Mouse (Mus musculus) layer of hippocampus, adult 9-11 months (tissue): ENCODE results near the gene Mrpl24.
"Not testable (repeated sequence)": the region's sequence is repeated elsewhere in the genome, so short reads cannot be mapped to it uniquely, and the experiment has no call there.

Source experiments
- DNase-seq: peaks from one replicate; pipeline ENCODE4 v3.0.0; 2022

The Mrpl24 gene

DNA sequence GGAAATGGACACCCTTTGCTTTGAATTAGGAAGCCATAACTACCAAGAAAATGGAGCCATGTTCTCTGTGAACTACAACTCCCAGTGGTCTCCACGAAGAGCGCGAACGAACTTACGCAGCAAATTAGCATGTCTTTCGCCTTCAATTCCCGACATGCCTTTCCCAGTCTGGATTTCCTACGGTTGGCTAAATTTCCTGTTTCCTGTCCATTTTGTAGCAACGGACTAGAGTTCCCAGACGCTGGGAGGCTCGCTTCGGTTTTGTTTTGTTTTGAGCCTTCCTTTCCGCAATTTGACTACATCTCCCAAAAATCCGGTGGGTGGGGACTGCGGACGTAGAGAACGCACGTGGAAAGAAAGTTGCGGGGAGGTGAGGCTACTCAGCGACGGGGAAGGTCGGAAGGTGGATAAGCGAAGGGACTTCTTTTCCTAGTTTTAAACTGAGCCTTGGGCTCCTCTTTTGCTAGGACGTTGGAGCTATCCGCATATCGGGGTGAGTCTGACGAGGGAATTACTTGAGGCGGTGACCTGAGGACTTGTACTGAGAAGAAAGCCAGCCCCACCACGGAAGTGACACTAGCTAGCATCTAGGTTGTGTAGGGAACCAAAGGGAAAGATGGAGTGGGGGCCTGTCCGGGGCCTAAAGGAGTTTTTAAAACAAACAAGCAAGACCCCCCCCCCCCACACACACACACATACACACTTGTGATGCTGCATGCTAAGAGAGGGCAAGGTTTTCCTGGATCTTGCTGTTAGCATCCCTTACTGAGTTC is at the start of gene Mrpl24:
TSS of gene Mrpl24 (plus strand) at position 171 of the 773 bp plus-strand sequence.
- DNase-seq, result peak; percentile 96

- no peak for DNase-seq
Observed at GRCm38 (mm10) chr3:87877730-87878129, 41.6 kb upstream of the Mrpl24 start.

GRCm38 (mm10) chr3:87884291-87884690 is 35.0 kb upstream of the Mrpl24 start:
- DNase-seq, result no peak

DNA sequence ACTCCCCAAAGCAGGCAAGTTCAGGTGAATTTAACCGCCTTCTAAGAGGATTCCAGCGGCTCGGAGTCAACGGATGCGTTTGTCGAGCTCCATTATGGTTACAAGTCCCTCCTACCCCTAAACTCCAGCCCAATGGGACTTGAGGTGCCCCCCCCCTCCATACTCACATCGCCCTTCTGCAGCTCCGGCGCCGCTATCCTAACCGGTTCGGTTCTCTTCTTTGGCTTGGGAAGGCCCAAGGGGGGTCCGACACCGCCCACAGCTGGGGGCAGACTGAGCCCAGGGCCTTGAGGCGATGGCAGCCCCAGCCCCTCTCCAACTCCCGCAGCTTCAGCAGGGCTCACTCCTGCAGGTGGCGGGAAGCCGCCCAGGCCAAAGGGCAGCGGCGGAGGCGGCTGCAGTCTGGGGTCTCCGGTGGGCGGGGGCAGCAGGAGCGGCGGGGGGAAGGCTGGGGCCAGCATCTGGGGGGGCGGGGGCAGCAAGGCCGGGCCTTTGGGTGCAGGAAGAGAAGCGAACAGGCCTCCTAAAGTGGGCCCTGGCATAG is 34.5 kb upstream of the Mrpl24 start:
- peak; percentile 46 for DNase-seq

DNA sequence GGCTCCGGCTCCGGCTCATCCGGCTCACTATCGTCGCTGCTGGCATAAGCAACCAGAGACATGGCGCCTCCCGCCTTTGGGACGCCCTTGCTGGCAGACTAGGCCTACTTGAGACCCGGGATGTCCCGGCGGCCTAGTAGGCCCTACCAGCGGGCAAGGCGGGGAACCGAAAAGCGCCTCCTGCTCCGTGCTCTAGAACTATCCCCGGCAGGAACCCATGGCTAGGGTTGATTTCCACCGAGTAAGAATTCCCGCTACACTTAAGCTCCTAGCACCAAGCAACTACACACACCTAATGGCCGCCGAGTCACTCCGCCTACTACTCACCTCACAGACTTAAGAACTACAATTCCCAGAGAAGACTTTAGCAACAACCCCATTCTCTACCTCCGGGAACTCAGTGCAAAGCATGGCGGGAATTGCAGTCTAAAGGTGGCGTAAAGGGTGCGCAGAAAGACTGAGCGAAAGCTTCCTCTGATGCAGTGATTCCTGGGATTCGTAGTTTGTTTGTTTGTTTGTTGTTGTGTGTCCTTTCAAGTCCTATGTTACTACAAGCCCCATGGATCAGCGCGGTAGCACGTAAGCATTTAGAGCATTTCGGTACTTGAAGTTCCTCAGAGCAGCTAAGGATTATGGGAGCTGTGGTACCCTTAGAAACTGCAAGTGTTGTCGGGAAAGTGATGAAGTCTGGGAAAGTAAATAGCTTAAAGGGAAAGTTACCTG is 33.9 kb upstream of the Mrpl24 start, which contains the start of gene Prcc:
TSS of gene Prcc (minus strand) at position 328 of the 723 bp plus-strand sequence.
- peak; percentile 99 for DNase-seq

GRCm38 (mm10) chr3:87886004-87886365 is 33.3 kb upstream of the Mrpl24 start:
- DNase-seq, result no peak

GRCm38 (mm10) chr3:87886416-87886815 is 32.9 kb upstream of the Mrpl24 start:
- DNase-seq, result no peak

- not testable (repeated sequence) for DNase-seq
Observed at GRCm38 (mm10) chr3:87887400-87887799, 31.9 kb upstream of the Mrpl24 start.

DNA sequence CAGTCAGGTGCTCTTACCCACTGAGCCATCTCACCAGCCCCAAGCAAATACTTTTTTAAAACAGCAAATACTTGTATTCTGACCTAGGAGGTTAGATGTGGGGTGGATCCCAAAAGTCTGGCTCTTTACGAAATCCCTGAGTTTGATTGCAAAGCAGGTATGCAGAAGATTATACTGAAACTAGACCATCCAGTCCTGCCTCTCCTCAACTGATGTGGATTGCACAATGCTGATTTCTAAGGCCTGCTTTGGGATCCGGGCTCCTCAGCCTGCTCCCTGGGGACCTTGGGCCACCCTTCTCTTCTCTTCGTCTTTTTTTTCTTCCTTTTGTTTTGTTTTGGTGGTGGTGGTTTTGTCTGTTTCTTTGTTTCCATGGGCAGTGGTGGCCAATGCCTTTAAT is 27.8 kb upstream of the Mrpl24 start:
- DNase-seq, result no peak

GRCm38 (mm10) chr3:87893367-87893905 is 25.9 kb upstream of the Mrpl24 start:
- DNase-seq, result no peak

GRCm38 (mm10) chr3:87899266-87899665 is 20.0 kb upstream of the Mrpl24 start:
- no peak for DNase-seq

DNA sequence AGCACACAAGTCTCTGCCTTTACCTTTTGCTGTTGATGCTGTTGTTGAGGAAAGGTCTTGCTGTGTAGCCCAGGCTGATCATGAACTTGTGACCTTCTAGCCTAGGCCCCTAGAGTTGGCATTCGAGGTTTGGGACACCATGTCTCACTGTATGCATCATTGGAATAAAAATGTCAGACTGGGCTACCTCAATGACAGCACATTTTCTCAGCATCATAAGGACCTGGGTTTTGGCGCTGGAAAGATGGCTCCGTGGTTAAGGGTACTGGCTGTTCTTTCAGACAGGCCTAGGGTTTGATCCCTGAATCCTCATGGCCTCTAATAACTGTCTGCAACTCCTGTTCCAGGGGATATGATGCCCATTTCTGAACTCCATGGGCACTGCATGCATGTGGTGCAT is 19.5 kb upstream of the Mrpl24 start:
- DNase-seq, result no peak

DNA sequence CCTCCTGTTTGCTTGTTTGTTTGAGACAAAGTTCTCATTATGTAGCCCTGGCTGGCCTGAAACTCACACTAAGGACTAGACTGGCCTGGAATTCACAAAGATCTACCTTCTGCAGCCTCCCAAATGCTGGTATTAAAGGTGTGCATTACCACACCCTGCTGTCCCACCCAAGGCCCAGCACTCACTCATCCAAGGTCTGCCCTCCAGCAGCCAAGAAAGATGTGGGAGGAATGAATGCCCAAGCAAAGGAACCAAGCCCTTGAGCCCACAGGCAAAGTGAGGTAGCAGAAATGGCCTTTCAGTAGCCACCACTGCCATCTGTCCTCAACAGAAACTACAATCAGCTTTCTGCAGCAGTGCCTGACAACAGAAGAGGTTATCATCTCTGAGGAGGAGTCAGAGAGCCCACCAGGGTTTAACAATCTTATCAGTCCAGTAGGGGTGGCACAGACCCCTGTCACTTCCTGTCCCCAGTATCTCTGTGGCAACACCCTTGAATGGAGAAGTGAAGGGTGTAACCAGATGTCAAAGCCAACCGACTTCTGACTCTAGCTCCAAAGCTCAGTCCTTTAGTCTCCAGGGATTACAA is 18.2 kb upstream of the Mrpl24 start:
- no peak for DNase-seq

- DNase-seq, result not testable (repeated sequence)
Observed at GRCm38 (mm10) chr3:87901959-87902358, 17.3 kb upstream of the Mrpl24 start.

DNA sequence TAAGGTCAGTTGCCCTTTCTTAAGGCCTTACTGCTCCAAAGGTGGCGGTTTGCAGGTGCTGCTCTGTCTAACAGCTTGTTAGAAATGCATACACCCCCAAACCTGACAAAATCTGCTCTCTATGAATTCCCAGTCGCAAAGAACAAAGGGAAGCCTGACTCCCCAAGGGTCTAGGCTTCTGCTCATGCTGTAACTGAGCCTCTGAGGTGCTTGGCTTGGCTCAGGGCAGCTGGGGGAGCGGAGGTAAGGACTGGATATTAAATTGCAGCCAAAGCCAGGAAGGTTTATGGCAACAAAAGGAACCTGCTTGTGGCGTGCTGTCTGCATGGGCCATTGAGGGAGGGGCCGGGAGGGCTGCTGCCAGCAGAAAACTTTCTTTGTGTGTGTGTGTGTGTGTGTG is 15.5 kb upstream of the Mrpl24 start:
- no peak for DNase-seq

GRCm38 (mm10) chr3:87905880-87906485 is 13.3 kb upstream of the Mrpl24 start, which contains the start of gene Hdgf:
TSS of gene Hdgf (plus strand) at chr3:87906321.
- peak; percentile 97 for DNase-seq

GRCm38 (mm10) chr3:87906601-87906980 is 12.7 kb upstream of the Mrpl24 start:
- no peak for DNase-seq

- DNase-seq, result no peak
Observed at GRCm38 (mm10) chr3:87906981-87907857, 12.1 kb upstream of the Mrpl24 start.

GRCm38 (mm10) chr3:87907906-87908305 is 11.4 kb upstream of the Mrpl24 start:
- no peak for DNase-seq

GRCm38 (mm10) chr3:87909381-87909780 is 9.9 kb upstream of the Mrpl24 start:
- no peak for DNase-seq

DNA sequence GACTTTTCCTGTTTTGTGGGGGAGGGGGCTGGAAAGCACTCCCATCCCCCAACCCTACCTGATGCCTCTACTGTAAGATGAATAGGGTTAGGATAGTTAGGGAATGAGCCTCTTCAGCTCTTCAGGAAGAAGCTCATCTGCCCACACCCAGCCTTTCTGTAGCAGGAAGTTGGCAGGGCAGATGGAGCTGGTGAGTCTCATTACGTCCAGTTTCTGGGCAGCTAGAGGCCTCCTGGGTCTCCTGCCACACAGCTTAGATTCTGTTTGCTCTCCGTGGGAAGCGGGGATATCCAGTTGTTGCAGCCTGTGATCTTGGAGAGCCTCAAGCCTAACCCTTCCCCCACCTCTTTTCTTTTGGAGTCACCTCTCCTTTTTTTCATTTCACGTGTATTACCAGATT is 9.4 kb upstream of the Mrpl24 start:
- no peak for DNase-seq
